Mouse (Mus musculus) liver, adult (tissue): ENCODE data around the gene Als2cr12.

ENCODE experiments used
- GATA4 ChIP-seq: IDR thresholded peaks from 2 replicates; pipeline ENCODE4 v1.6.1; 2014; ENCODE audit warnings: mild to moderate bottlenecking, low read length; ENCODE audit not compliant: insufficient replicate concordance

The Als2cr12 gene

GRCm38 (mm10) chr1:58723809-58724405, 28.1 kb upstream of the Als2cr12 start:
- no peak for TF ChIP-seq GATA4

DNA sequence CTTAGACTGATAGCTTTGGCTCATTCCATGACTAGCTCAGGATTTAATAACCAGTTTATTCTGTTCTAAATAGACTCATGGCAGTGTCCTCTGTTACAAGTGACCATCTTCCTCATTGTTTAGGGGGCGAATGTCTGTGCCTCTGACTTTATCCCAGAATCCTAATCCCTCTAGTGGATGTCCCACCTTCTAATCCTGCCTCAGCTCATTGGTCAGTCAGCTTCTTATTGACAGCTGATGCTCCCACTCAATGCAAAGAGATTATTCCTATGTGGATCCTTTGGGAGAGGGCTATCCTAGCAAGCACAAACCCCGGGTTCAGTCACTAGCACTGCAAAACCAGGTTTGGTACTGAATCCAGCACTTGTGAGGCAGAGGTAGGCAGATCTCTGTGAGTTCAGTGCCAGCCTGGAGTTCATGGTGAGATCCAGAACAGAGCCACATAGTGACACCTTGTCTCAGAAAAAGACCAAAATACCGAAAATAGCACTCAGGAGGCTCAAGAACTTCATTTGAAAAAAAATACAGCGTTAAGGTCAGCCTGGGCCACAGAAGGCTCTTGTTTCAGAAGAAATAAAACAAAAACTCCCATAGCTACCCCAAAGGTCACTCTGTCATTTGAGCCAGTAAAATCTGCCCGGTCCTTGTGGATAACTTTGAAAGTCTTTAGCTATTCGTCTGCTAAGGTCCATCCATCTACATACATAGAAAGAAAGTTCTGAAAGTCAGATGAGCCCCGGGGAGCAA, 27.4 kb upstream of the Als2cr12 start:
- TF ChIP-seq GATA4, result no peak

DNA sequence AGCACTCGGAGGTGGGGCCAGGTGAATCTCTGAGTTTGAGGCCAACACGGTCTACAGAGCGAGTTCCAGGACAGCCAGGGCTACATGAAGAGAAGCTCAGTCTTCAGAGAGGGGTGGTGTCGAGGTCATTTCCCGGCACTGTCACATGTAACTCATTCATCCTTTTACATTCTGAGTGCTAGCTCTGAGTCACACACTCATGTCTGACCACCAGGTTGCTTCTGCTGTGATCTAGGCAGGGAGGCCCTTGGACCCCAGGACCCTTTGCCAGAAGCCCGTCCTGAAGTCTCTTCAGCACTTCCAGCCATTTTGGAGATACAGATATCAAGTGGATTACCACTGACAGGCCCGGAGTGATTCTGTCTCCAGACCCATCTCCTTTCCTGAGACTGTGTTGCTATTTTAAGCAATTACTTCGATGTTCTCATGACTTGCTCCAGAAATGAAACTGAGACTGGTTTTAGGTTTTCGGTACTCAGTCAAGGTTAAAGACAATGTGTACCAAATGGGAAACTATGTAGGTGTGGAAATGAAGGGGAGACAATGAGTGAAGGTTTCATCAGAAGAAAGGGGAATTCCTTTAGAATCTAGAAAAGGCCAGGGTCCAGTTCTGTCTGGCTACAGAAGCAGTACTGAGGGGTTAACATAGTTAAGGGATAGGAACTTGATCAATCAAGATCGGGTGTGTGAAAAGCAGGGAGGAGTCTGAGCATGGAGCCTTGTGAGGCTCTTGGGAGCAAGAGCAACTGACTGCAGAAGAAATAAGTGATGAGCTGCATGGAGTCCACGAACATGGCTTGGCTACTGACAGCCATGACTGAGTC, 26.5 kb upstream of the Als2cr12 start:
- TF ChIP-seq GATA4, result no peak

DNA sequence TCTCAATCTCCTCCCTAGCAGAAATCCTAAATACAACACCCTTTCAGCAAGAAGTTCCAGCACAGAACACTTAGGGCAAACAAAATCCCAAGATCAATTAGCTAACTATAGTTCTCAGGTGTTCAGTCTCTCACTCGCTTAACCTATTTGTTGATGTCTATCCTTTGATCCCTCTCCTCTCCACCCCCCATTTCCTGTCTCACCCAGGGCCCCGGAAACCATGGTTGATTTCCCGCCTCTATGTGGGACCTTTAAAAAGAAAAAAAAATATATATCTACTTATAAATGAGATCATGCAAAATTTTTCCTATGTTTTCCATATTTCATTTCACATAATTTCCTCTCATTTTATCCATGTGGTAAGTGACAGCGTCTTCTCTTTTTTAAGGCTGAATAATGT, 25.2 kb upstream of the Als2cr12 start:
- TF ChIP-seq GATA4, result no peak

GRCm38 (mm10) chr1:58720090-58720489, 24.3 kb upstream of the Als2cr12 start:
- TF ChIP-seq GATA4, result no peak

GRCm38 (mm10) chr1:58719356-58719945, 23.7 kb upstream of the Als2cr12 start:
- TF ChIP-seq GATA4, result no peak

DNA sequence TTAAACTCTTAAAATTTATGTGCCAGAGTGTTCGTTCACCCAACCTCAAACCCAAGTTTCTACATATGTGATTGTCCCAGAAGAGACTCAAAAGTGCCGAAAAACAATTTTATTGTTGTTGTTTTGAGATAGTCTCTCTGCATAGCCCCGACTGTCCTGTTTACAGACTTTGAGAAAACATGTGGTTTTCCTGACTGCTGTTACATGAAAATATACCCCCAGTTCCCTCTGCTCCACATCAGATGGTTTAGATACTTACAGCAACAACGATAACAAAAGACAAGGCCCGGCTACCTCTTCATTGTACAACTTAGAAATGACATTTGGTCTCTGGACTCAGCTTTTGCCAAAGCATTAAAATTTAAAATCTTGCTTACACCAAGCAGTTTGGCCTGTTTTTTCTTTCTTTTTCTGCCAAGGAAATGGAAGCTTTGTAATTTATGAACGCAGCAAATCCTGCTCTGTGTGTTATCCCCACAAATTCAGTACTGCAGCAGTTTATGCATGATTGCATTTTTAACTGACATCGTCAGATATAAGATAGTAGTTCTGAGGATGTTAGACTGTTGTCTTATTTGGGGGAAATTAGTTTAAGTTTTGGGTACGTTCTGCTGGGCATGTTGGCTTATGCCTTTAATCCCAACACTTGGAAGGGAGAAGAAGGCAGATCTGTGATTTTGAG, 21.9 kb upstream of the Als2cr12 start:
- no peak for TF ChIP-seq GATA4

- no peak for TF ChIP-seq GATA4
Measured at GRCm38 (mm10) chr1:58716883-58717220, 21.1 kb upstream of the Als2cr12 start.

DNA sequence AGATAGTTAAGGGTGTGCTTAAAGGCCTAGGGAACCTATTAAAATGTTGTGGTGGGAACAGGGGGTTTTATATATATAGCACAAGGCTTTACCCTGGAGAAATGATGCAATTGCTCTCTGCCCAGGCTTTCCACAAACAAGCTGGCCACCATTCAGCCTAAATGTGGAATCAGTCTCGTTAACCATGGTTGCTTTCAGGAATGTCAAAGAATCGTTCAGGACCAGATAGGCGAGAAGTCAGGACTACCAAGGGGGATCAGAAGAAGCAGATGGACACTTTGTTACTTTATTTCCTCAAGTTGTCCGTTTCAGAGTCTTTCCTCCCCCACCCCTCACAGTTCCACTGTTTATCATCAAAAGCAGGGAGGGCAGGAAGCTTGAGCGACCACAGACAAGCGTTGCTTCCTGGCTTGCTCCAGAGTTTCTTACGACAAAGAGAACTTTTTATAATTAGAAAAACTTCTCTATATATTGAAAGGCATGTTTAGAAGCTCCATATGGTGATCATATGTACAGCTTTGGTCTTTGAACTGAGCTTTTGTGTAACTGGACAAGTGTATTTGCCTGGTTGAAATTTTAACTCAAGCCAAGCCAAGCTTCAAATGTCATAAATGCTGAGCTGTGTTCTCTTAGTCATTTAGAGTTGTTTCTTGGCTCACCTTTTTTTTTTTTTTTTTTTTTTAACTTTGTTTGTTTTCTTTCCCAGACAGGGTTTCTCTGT, 20.5 kb upstream of the Als2cr12 start:
- TF ChIP-seq GATA4, result peak; percentile 38; the same call in 1 of the 2 replicates

DNA sequence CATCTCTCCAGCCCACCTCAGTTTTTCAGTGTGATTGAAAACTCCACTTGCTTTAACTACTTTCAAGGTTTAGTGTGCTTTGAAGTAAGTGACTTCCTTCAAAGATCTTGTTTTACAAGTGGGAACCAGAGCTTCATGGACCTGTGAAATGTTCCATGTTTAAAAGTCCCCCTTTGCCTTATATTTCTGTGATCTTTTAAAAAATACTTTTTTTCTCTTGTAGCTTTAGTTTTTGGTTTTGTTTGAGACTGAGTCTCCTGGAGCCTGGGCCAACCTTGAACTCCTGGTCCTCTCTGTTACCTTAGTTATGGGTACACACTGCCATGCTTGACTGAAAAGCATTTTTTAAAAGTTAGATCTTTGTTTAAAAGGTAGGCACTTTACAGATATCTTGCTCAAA, 19.7 kb upstream of the Als2cr12 start:
- no peak for TF ChIP-seq GATA4

DNA sequence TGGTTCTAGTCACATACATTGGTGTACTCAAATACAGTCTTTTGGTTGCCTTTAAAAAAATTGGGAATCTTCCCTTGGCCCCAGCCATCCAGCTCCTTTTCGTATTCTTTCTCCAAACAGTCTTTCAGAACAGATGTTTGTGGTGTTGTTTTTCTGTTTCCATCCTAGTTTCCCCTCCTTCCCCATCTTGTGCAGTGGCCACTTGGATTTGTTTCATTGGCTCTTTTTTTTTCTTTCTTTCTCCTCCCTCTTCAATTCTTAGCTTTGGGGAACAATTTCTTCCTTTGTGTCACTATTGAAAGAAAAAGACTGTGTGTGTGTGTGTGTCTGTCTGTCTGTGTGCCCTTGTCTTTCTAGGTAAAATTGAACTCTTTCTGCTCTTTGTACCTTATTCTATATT, 18.6 kb upstream of the Als2cr12 start:
- TF ChIP-seq GATA4, result no peak

DNA sequence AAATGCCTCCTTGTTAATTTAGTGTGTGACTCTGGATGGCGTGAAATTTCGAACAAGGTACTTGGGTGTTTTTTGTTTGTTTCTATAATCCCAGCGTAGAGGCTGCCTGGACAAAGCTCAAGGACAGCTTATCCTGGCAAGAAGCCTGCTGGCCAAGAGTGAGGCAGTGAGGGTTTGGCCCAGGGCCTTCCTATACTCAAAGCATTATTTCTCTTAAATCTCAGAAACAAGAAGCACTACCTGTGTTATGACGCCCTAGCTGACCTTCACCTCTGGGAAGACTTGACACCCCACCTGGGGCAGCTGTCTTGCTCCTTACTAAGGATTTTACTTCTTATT, 18.1 kb upstream of the Als2cr12 start:
- TF ChIP-seq GATA4, result no peak

DNA sequence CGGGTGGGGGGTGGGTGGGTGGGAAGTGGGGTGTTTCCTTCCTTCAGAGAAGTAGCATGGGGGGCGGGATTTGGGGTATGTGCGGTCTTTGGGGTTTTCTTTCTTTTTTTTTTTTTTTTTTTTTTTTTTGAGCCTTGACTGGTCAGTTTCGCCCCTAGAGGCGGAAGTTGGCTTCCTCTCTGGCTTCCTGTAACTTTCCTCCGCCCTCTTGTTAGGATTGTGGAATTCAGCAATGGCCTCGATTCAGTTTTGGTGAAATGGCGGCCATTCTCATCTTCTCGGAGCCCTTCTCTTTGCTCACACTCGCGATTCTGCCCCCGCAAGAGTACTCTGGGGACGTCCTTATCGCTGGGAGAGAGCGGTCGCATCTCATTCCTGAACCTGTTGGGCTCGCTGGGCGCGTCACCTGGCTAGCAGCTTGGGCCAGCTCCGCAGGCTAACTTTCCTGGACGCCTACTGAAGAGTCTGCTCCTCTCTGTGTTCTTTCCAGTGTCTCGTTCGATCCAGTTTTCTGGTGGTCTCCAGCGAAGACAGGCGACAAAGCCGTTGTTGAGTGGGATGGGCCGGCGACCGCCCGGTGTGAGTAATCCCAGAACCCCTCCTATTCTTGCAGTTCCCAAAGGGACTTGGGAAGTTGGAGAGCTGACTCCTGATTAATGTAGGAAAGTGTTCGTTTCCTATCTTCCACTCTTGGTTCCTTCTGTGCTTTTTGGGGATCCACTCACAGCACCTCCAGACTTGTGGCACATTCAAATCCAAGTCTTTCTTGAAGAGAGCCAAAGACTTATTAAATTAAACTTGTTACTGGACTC, 17.5 kb upstream of the Als2cr12 start:
- TF ChIP-seq GATA4, result no peak

DNA sequence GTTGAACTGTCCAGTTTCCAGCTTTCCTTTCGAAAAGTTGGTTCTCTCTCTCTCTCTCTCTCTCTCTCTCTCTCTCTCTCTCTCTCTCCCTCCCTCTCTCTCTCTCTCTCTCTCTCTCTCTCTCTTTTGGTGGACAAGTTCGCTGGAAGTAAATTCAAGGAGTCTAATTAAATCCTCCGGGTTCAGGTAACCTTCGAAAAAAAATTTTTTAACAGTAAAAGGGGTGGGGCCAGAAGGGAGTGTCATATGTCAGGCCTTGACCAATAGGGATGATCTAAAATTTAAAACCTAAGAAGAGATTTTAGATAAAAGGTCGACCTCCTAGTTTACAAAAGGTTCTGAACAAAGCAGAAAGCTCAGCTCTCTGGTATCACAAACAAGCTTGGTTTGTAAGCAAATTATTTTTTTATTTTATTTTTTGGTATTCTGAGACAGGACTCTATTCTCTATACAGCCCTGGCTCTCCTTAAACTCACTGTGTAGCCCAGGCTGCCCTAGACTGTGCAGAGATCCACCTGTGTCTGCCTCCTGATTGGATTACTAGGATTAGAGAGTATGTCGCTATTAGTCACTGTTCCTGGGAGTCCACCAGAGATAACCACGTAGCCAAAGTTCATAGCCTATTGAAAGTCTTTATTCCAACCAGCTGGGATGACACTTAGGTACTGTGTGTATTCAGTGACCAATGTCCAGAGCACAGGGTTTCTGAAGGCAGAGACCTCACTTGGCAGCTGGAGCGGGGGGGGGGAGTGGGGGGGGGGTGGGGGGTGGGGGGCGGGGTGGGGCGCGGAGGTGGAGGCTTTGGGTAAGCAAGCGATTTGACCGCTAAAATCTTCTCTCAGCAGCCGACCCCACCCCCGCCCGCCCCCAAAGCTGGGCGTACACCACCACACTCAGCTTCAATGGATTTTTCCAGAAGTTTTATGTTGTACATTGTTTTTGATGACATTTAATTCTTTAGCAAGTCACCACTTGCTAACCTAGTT, 16.6 kb upstream of the Als2cr12 start:
- peak; percentile 40; the same call in 1 of the 2 replicates for TF ChIP-seq GATA4
